Comparison of ENCODE assay signal across 11 mouse cellular contexts in the genomic region with DNA sequence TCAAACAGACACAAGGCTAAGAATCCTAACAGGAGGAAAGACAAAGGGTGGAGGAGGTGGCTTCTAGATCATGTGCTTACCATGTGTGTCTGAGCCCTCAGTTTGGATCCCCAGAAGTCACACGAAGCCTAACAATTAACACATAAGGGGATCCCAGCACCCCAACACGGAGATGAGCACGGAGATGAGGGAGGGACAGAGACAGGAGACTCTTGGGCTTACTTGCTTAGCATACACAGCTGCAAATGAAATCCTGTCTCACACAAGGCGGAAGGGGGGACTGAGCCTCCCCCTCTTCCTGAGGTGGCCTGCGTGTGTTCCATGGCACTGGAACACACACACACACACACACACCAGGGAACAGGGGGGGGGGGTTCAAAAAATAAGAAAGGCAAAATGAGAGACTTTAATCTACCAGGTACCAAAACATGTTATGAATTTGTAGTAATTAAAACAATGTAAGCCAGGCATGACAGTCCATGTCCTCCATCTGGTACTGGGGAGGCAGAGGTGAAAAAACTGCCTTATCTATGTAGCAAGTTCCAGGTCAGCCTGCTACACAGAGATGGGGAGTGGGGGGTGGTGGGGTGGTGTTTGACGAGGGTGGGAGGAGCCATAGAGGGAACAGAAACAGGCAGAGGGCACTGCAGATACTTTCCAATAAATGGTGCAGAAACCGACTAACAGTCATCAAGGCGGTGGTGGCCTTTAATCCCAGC. TPM values are rescaled to one million over a fixed set of nuclear protein-coding genes. Genes with fewer than 3 reads are reported as not detected.
DNase-seq lines count a peak whose midpoint lies in the region; ATAC-seq and TF ChIP-seq lines count a peak whose summit lies in the region.
"Had no signal": no experiment of that assay in that cellular context is flagged by ENCODE, and none has a peak within 500 bp of the region (broad histone marks: within the 10 kb centered on the region; RNA-seq: fewer than 3 reads in every experiment).

No protein-coding gene starts in this region.

- TF ChIP-seq CTCF in stomach, postnatal 0 days (IDR thresholded peaks at IDR 0.05; ENCODE audit: low read depth): no peak
- no peak for TF ChIP-seq CTCF in lung, postnatal 0 days (IDR thresholded peaks at IDR 0.05)

- H3K4me2 ChIP-seq in stomach, embryonic 14.5 days (replicated peaks; ENCODE audit: low read depth, low read length): no peak overlapping the region
- H3K4me2 ChIP-seq in stomach, postnatal 0 days (replicated peaks; ENCODE audit: low read depth): no peak overlapping the region
- H3K4me2 ChIP-seq in lung, postnatal 0 days (replicated peaks; ENCODE audit: low read depth, low read length): no peak overlapping the region
- H3K4me2 ChIP-seq: midbrain, embryonic 13.5 days had no signal

- DNase-seq in stomach, postnatal 0 days (ENCODE audit: low spot score): no peak
- no peak for DNase-seq in left cerebral cortex, postnatal 25 days (ENCODE audit: low spot score in 2 of 2)
- no peak for DNase-seq in right cerebral cortex, postnatal 36 days (ENCODE audit: low spot score in 2 of 2)
- no peak for DNase-seq in cerebellum, postnatal 10 days
- DNase-seq in lung, postnatal 0 days (ENCODE audit: low spot score): no peak
- DNase-seq: gastrocnemius, postnatal 25 days had no signal

- H3K4me3 ChIP-seq in stomach, embryonic 14.5 days (ENCODE audit: low read depth, low read length): no peak overlapping the region
- no peak overlapping the region for H3K4me3 ChIP-seq in stomach, postnatal 0 days (ENCODE audit: low read depth, low read length)
- no peak overlapping the region for H3K4me3 ChIP-seq in lung, postnatal 0 days (ENCODE audit: low read depth, low read length)
- H3K4me3 ChIP-seq: erythroblast, embryonic 14.5 days; midbrain, embryonic 13.5 days had no signal

- peak; percentile 44; the same call in 1 of the 2 replicates for ATAC-seq in stomach, embryonic 14.5 days (ENCODE audit: insufficient number of reproducible peaks, insufficient read depth, low FRiP score, low read depth)
- ATAC-seq in stomach, postnatal 0 days (ENCODE audit: low FRiP score, low TSS enrichment): no peak
- ATAC-seq in hematopoietic stem cell, adult 5-6 weeks (replicated peaks in 1 of 2; ENCODE audit: insufficient read depth in 1 of 2, low FRiP score in 2 of 2, low TSS enrichment in 1 of 2, low read depth in 1 of 2, poor library complexity in 2 of 2, severe bottlenecking in 2 of 2): peak; percentile 22 to 33; a peak in 2 of 4 replicates
- ATAC-seq in megakaryocyte-erythroid progenitor cell, adult 5-6 weeks (replicated peaks; ENCODE audit: low FRiP score, low TSS enrichment, poor library complexity, severe bottlenecking): peak; percentile 92
- no peak for ATAC-seq in lung, postnatal 0 days
- ATAC-seq: midbrain, embryonic 13.5 days had no signal

- no peak overlapping the region for H3K9ac ChIP-seq in stomach, embryonic 14.5 days (replicated peaks; ENCODE audit: low read depth, low read length)
- H3K9ac ChIP-seq in stomach, postnatal 0 days (ENCODE audit: low read length): no peak overlapping the region
- H3K9ac ChIP-seq in lung, postnatal 0 days (replicated peaks; ENCODE audit: low read depth): no peak overlapping the region
- H3K9ac ChIP-seq: midbrain, embryonic 13.5 days had no signal

- intact Hi-C loops in left cerebral cortex, postnatal 25 days (cut with DNase I): no loop called here

- 44% methylated on average over 8 of the region's 8 CpGs for WGBS in stomach, embryonic 14.5 days
- 41% methylated on average over 8 of the region's 8 CpGs for WGBS in stomach, postnatal 0 days
- 41% methylated on average over 7 of the region's 8 CpGs for WGBS in lung, postnatal 0 days

- H3K27ac ChIP-seq in stomach, embryonic 14.5 days (ENCODE audit: low read length): no peak overlapping the region
- H3K27ac ChIP-seq in stomach, postnatal 0 days (replicated peaks): no peak overlapping the region
- no peak overlapping the region for H3K27ac ChIP-seq in lung, postnatal 0 days (ENCODE audit: low read length)
- H3K27ac ChIP-seq: midbrain, embryonic 13.5 days had no signal

- H3K36me3 ChIP-seq in stomach, embryonic 14.5 days (ENCODE audit: control insufficient read depth, insufficient read depth, low read length): no peaks in the 10 kb centered on the region
- H3K36me3 ChIP-seq in stomach, postnatal 0 days (ENCODE audit: control insufficient read depth, insufficient read depth, low read length): no peaks in the 10 kb centered on the region
- no peaks in the 10 kb centered on the region for H3K36me3 ChIP-seq in lung, postnatal 0 days (ENCODE audit: insufficient read depth, low read length)
- H3K36me3 ChIP-seq: midbrain, embryonic 13.5 days had no signal

- H3K27me3 ChIP-seq in stomach, embryonic 14.5 days (ENCODE audit: control insufficient read depth, insufficient read depth, low read length): no peaks in the 10 kb centered on the region
- H3K27me3 ChIP-seq in stomach, postnatal 0 days (ENCODE audit: control insufficient read depth, insufficient read depth, low read length): no peaks in the 10 kb centered on the region
- H3K27me3 ChIP-seq in lung, postnatal 0 days (replicated peaks; ENCODE audit: insufficient read depth, low read length): no peaks in the 10 kb centered on the region
- H3K27me3 ChIP-seq: midbrain, embryonic 13.5 days had no signal

- no peak for TF ChIP-seq EP300 in stomach, postnatal 0 days (optimal IDR thresholded peaks at IDR 0.05)
- TF ChIP-seq EP300 in lung, postnatal 0 days (IDR thresholded peaks at IDR 0.05): no peak

- H3K9me3 ChIP-seq in stomach, embryonic 14.5 days (ENCODE audit: control insufficient read depth, low read depth, low read length): no peaks in the 10 kb centered on the region
- H3K9me3 ChIP-seq in stomach, postnatal 0 days (ENCODE audit: control insufficient read depth, low read length): no peaks in the 10 kb centered on the region
- H3K9me3 ChIP-seq in lung, postnatal 0 days (ENCODE audit: low read length): no peaks in the 10 kb centered on the region
- H3K9me3 ChIP-seq: midbrain, embryonic 13.5 days had no signal

- no peaks in the 10 kb centered on the region for H3K4me1 ChIP-seq in stomach, embryonic 14.5 days (ENCODE audit: control insufficient read depth, insufficient read depth, low read length)
- no peaks in the 10 kb centered on the region for H3K4me1 ChIP-seq in stomach, postnatal 0 days (replicated peaks; ENCODE audit: control insufficient read depth, insufficient read depth)
- no peaks in the 10 kb centered on the region for H3K4me1 ChIP-seq in lung, postnatal 0 days (ENCODE audit: insufficient read depth, low read depth, low read length)
- H3K4me1 ChIP-seq: midbrain, embryonic 13.5 days had no signal

RNA-seq across cellular contexts. Expression of a gene that starts 14.3 kb away (rescaled TPM):
- polyA plus RNA-seq in stomach, embryonic 14.5 days (2014; fragmentation: Nextera tagmentation; extraction: Ambion mirVana): 47.8 and 52.7 TPM in 2 replicates
- polyA plus RNA-seq in stomach, postnatal 0 days (2015; fragmentation: Nextera tagmentation; extraction: Ambion mirVana): 81.9 and 82.0 TPM in 2 replicates
- total RNA-seq in hematopoietic stem cell, adult 5-6 weeks (2017): 157 and 201 TPM in 2 replicates
- 55.8 and 64.5 TPM in 2 replicates for total RNA-seq in megakaryocyte-erythroid progenitor cell, adult 5-6 weeks (2014; fragmentation: Nextera tagmentation)
- 152 and 154 TPM in 2 replicates for total RNA-seq in megakaryocyte-erythroid progenitor cell, adult 5-6 weeks (2017)
- total RNA-seq in left cerebral cortex, postnatal 25 days (2021): 100 to 1,000 TPM; 106 to 112 TPM
- 112 and 113 TPM in 2 replicates for polyA plus RNA-seq in lung, postnatal 0 days (2015; fragmentation: Nextera tagmentation; extraction: Ambion mirVana)

RNA-seq across cellular contexts. Expression of a gene that starts 29.7 kb away (rescaled TPM):
- 27.7 and 29.4 TPM in 2 replicates for polyA plus RNA-seq in stomach, embryonic 14.5 days (2014; fragmentation: Nextera tagmentation; extraction: Ambion mirVana)
- polyA plus RNA-seq in stomach, postnatal 0 days (2015; fragmentation: Nextera tagmentation; extraction: Ambion mirVana): 45.9 and 65.4 TPM in 2 replicates
- total RNA-seq in hematopoietic stem cell, adult 5-6 weeks (2017): 43.3 and 48.6 TPM in 2 replicates
- total RNA-seq in megakaryocyte-erythroid progenitor cell, adult 5-6 weeks (2014; fragmentation: Nextera tagmentation): 67.2 and 84.7 TPM in 2 replicates
- 18.5 and 23.3 TPM in 2 replicates for total RNA-seq in megakaryocyte-erythroid progenitor cell, adult 5-6 weeks (2017)
- total RNA-seq in left cerebral cortex, postnatal 25 days (2021): 100 to 1,000 TPM; 111 to 116 TPM
- polyA plus RNA-seq in lung, postnatal 0 days (2015; fragmentation: Nextera tagmentation; extraction: Ambion mirVana): 9.1 and 9.6 TPM in 2 replicates

RNA-seq across cellular contexts. Expression of a gene that starts 45.2 kb away (rescaled TPM):
- polyA plus RNA-seq in stomach, embryonic 14.5 days (2014; fragmentation: Nextera tagmentation; extraction: Ambion mirVana): 0.34 and 0.82 TPM in 2 replicates
- polyA plus RNA-seq in stomach, postnatal 0 days (2015; fragmentation: Nextera tagmentation; extraction: Ambion mirVana): 0.70 and 0.76 TPM in 2 replicates
- total RNA-seq in hematopoietic stem cell, adult 5-6 weeks (2017): 0.30 and 0.50 TPM in 2 replicates
- total RNA-seq in megakaryocyte-erythroid progenitor cell, adult 5-6 weeks (2014; fragmentation: Nextera tagmentation): 1.8 TPM in 1 of 2 replicates, not detected in the other
- 1.8 TPM in 1 of 2 replicates, not detected in the other for total RNA-seq in megakaryocyte-erythroid progenitor cell, adult 5-6 weeks (2017)
- total RNA-seq in left cerebral cortex, postnatal 25 days (2021): 1 to 10 TPM; 2.4 to 4.1 TPM
- polyA plus RNA-seq in lung, postnatal 0 days (2015; fragmentation: Nextera tagmentation; extraction: Ambion mirVana): 1.0 and 1.1 TPM in 2 replicates
- polyA plus RNA-seq: erythroblast, embryonic 14.5 days had no signal

RNA-seq across cellular contexts. Expression of a gene that starts 54.6 kb away (rescaled TPM):
- polyA plus RNA-seq in stomach, embryonic 14.5 days (2014; fragmentation: Nextera tagmentation; extraction: Ambion mirVana): 64.0 and 71.1 TPM in 2 replicates
- polyA plus RNA-seq in stomach, postnatal 0 days (2015; fragmentation: Nextera tagmentation; extraction: Ambion mirVana): 25.3 and 29.7 TPM in 2 replicates
- total RNA-seq in hematopoietic stem cell, adult 5-6 weeks (2017): 8.7 and 18.4 TPM in 2 replicates
- total RNA-seq in megakaryocyte-erythroid progenitor cell, adult 5-6 weeks (2014; fragmentation: Nextera tagmentation): 22.7 and 46.0 TPM in 2 replicates
- total RNA-seq in megakaryocyte-erythroid progenitor cell, adult 5-6 weeks (2017): 35.4 and 35.7 TPM in 2 replicates
- 100 to 1,000 TPM; 142 to 156 TPM for total RNA-seq in left cerebral cortex, postnatal 25 days (2021)
- 27.9 and 37.1 TPM in 2 replicates for polyA plus RNA-seq in lung, postnatal 0 days (2015; fragmentation: Nextera tagmentation; extraction: Ambion mirVana)

Comparison
In these comparisons a context has a peak if more than half of its experiments do, and no peak if none do; other contexts are left out.
1. ATAC-seq: peak in stomach, embryonic 14.5 days (single experiment), hematopoietic stem cell, adult 5-6 weeks (2 of 2) and megakaryocyte-erythroid progenitor cell, adult 5-6 weeks (single experiment); none in stomach, postnatal 0 days (single experiment) and lung, postnatal 0 days (single experiment).